Mouse (Mus musculus): Measurements from ENCODE around the gene Sdcbp2. TPM values are rescaled to one million over a fixed set of nuclear protein-coding genes. Genes with fewer than 3 reads are reported as not detected.

Gene Sdcbp2
- total RNA-seq (2021) (1 to 10 TPM in 1 of 2 experiments, under 1 TPM in 1; 0.81 to 1.2 TPM), polyA plus RNA-seq (2012; rRNA removed) (0.47 and 0.57 TPM in 2 replicates)
- long read RNA-seq, partial matches to known transcripts = 0 of 4 reads
- long read RNA-seq, other reads (novel, unspliced or antisense) = 2 of 4 reads

GRCm38 (mm10) chr2:151571873-151572700, at the start of gene Sdcbp2:
Gene Sdcbp2 (plus strand): TSS chr2:151572622.
- no peak for DNase-seq

DNA sequence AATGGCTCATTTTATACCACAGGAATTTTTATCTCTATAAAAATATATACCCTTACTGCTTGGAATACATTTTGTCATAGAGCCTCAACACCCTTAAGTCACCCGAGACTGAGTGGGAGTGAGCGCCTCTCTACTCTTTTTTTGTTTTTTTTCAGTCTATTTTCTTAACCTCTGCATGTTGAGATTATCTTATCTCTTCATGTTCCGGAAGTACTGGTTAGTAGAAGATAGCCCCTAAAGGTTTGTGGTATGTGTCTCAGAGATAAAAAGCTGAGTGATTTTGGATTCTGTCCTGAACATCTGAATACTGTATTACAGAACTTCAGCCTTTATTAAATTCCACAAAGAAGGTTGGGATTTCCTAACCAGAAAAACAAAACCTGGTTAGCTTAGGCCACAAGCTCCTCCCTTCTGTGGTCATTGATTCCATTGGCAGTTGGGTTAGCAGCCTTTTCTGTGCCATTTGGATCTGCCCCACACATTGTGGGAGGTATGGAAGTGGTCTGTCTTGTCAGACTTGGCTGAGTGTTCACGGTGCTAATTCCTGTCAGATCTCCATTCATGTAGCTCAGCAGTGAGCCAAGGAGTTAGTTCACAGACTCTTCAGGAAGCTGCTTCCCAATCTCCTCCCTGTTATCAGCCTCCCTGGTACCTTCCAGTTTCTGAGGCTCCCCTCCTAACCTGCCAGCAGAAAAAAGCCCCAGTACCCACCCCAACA, 47.9 kb upstream of the Sdcbp2 start:
- no peak for DNase-seq

- DNase-seq = no peak
Observed at GRCm38 (mm10) chr2:151525520-151525919, 46.9 kb upstream of the Sdcbp2 start.

GRCm38 (mm10) chr2:151528066-151528465, 44.4 kb upstream of the Sdcbp2 start:
- DNase-seq = no peak

- DNase-seq = no peak
Observed at GRCm38 (mm10) chr2:151529169-151529568, 43.3 kb upstream of the Sdcbp2 start.

- DNase-seq = peak; percentile 61
Observed at GRCm38 (mm10) chr2:151530378-151531230, 41.8 kb upstream of the Sdcbp2 start.

- no peak for DNase-seq
Observed at GRCm38 (mm10) chr2:151533632-151534031, 38.8 kb upstream of the Sdcbp2 start.

- no peak for DNase-seq
Observed at GRCm38 (mm10) chr2:151535961-151536617, 36.3 kb upstream of the Sdcbp2 start.

DNA sequence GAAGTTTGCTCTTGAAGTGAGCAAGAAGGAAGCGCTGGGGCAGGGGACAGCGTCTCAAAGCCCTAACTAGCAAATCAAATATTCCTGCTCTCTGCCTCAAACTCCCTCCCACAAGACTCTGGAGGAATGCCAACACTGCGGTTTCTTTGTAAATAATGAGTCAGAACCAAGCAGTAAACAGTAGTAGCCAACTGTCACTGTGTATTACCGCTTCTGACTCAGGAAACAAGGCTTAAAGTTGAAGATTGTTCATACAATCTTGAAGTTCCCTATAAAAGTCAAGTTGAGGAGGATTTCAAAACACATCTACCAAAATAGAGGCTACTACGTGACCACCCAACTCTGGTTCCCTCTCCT, 35.8 kb upstream of the Sdcbp2 start:
- DNase-seq = peak; percentile 79

GRCm38 (mm10) chr2:151538646-151539045, 33.8 kb upstream of the Sdcbp2 start:
- no peak for DNase-seq

- DNase-seq = peak; percentile 98
Observed at GRCm38 (mm10) chr2:151542323-151543062, 29.9 kb upstream of the Sdcbp2 start, which contains the start of gene Fkbp1a. Gene Fkbp1a (plus strand): TSS chr2:151542483.

GRCm38 (mm10) chr2:151543063-151543895, 29.1 kb upstream of the Sdcbp2 start:
- DNase-seq = peak; percentile 75

DNA sequence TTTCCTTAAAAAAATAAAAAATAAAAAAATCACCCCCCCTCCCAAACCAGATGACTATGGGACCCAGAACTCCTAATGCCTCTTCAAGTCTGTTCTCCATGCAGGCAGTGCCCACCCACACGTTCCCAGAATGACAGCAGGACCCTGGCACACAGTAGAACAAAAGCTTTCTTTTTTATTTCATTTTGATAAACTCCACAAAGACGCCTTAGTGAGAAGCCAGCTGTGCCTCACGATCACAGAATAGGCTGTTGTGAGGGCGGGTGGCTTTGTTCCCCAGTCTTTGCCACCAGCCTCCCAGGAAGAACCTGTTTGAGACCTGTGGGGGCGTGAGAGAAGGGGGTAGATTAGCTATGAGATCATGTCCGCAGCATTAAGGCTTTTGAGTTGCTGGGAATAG, 27.7 kb upstream of the Sdcbp2 start:
- no peak for DNase-seq

- no peak for DNase-seq
Observed at GRCm38 (mm10) chr2:151546571-151546970, 25.9 kb upstream of the Sdcbp2 start.

DNA sequence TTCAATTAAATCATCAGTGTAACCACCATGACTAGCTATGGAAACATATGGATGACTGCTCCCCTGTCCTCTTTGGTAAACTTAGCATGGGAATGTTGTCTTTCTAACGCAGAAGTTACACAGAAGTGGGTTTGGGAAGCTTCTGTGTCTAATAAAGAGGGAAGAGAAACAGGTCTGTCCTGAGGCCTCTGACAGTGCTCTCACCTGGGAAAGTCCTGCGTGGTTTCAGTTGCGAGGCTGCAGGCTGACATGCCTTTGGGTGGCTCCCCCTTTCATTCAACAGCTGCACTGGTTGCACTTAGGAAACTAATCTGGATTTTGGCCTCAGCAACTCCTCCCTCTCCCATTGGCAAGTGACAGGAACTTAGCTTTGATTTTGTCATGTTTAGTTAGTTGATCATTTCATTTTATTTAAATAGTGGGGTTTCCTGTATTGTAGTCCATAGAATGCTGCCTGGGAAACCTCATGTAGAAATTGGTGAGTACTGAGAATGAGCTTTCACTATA, 22.8 kb upstream of the Sdcbp2 start:
- no peak for DNase-seq

DNA sequence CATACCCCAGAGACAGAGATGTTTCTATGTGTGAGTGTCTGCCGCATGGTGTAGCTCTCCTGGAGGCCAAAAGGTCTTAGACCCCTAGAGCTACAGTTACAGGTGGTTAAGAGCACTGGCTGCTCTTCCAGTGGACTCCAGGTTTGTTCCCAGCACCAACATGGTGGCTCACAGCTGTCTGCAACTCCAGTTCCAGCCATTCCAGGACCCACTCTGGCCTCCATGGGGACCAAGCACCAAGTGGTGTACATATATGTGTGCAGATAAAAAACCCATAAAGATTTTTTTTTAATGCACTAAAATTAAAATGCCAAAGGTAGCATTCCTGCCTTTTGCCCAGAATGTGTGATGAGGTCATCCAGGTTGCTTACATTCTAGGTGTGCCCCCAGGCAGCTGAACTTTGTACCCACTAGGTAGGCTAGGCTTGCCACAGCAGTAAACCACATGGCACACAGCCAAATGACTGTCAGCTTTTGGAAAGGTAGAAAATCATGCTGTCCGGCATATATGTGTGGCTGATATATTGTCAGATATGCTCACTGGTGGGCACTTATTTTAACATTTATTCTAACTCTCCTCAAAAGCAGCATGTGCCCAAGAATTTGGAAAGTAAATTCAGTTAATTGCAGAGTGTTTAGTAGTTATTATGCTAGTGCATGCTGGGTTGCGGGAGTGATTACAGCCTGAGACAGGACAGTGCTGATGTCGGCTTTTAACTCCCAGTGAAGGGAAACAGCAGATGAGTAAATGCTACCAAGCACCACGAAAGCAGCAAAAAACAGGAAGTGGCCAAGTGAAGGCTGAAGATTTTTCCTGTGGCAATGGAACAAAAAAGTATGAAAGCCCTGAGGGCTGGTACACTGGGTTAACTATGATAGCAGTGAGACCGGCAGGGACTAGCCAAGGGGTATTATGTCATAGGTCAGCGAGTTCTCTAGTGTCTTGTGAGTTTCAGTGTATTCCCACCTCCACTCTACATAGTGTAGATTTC, 9.2 kb upstream of the Sdcbp2 start:
- DNase-seq = no peak

GRCm38 (mm10) chr2:151564006-151564405, 8.4 kb upstream of the Sdcbp2 start:
- no peak for DNase-seq

GRCm38 (mm10) chr2:151564986-151565385, 7.4 kb upstream of the Sdcbp2 start:
- peak; percentile 60 for DNase-seq

Data from adrenal gland, adult 2 months (tissue).